Mouse (Mus musculus): Measurements from ENCODE around the gene Aplnr.

GRCm38 (mm10) chr2:85137601-85138140 is 1.6 kb downstream of the Aplnr start:
- TF ChIP-seq CTCF (IDR thresholded peaks at IDR 0.05; ENCODE audit: low read depth, low read length) = no peak
- TF ChIP-seq POLR2A (IDR thresholded peaks at IDR 0.05; ENCODE audit: insufficient read depth, low read length) = no peak
